Mouse (Mus musculus): ENCODE measurements around the gene Alx3.
A peak's percentile ranks its signal among the peaks of the same experiment; 100 is the strongest.
"Not testable (repeated sequence)": the region's sequence is repeated elsewhere in the genome, so short reads cannot be mapped to it uniquely, and the experiment has no call there.

The Alx3 gene

GRCm38 (mm10) chr3:107627641-107628040, 32.8 kb downstream of the Alx3 start:
- DNase-seq, result no peak

GRCm38 (mm10) chr3:107628551-107628950, 33.7 kb downstream of the Alx3 start:
- no peak for DNase-seq

GRCm38 (mm10) chr3:107629411-107629810, 34.6 kb downstream of the Alx3 start:
- no peak for DNase-seq

- peak; percentile 82 to 83 for DNase-seq
Observed at GRCm38 (mm10) chr3:107630682-107631522, 36.1 kb downstream of the Alx3 start, which contains the start of gene Gm10961. Gene Gm10961 (plus strand): TSS chr3:107631322.

- peak; percentile 97 for DNase-seq
Observed at GRCm38 (mm10) chr3:107631523-107631958, 36.7 kb downstream of the Alx3 start, which contains the start of gene Strip1. Gene Strip1 (minus strand): TSS chr3:107631694.

- no peak for DNase-seq
Observed at GRCm38 (mm10) chr3:107632786-107633185, 38.0 kb downstream of the Alx3 start.

- DNase-seq, result no peak
Observed at GRCm38 (mm10) chr3:107633906-107634305, 39.1 kb downstream of the Alx3 start.

- DNase-seq, result no peak
Observed at GRCm38 (mm10) chr3:107635836-107636235, 41.0 kb downstream of the Alx3 start.

- DNase-seq, result no peak
Observed at GRCm38 (mm10) chr3:107636236-107636635, 41.4 kb downstream of the Alx3 start.

- DNase-seq, result no peak
Observed at GRCm38 (mm10) chr3:107637606-107638172, 42.9 kb downstream of the Alx3 start.

GRCm38 (mm10) chr3:107646947-107647346, 52.1 kb downstream of the Alx3 start:
- DNase-seq, result peak; percentile 48 to 52

GRCm38 (mm10) chr3:107650276-107650675, 55.4 kb downstream of the Alx3 start:
- not testable (repeated sequence) for DNase-seq

- no peak for DNase-seq
Observed at GRCm38 (mm10) chr3:107652968-107653367, 58.1 kb downstream of the Alx3 start.

- DNase-seq, result no peak
Observed at GRCm38 (mm10) chr3:107654861-107655260, 60.0 kb downstream of the Alx3 start.

Measured in cerebellum, postnatal 10 days (tissue).